Mouse (Mus musculus) G1E (cell line): ENCODE data around the gene Tmbim7. TPM values are rescaled to one million over a fixed set of nuclear protein-coding genes. Genes with fewer than 3 reads are reported as not detected.
A peak's percentile ranks its signal among the peaks of the same experiment; 100 is the strongest.

Experiments
- ATAC-seq: 2 replicates; pipeline ENCODE4 v1.8.0; 2016; ENCODE audit warnings: mild to moderate bottlenecking; ENCODE audit not compliant: insufficient number of reproducible peaks, poor library complexity, low FRiP score, severe bottlenecking; ENCODE audit errors: extremely low read depth
- DNase-seq: peaks from one replicate; pipeline ENCODE4 v3.0.0; 2012; ENCODE audit warnings: low spot score
- H3K27me3 ChIP-seq: 2 replicates; pipeline ENCODE4 v1.6.1; 2012; ENCODE audit warnings: mild to moderate bottlenecking, low read length, inconsistent platforms; ENCODE audit not compliant: insufficient read depth
- H3K36me3 ChIP-seq: replicated peaks from 2 replicates; pipeline ENCODE3; 2012; ENCODE audit warnings: mild to moderate bottlenecking, inconsistent platforms
- H3K4me1 ChIP-seq: 2 replicates; pipeline ENCODE4 v1.6.1; 2012; ENCODE audit warnings: low read depth, low read length, inconsistent platforms, mixed read lengths; ENCODE audit not compliant: insufficient read depth
- H3K4me3 ChIP-seq: 2 replicates; pipeline ENCODE4 v1.5.1; 2012; ENCODE audit warnings: low read depth, mild to moderate bottlenecking, inconsistent platforms, low read length, moderate library complexity, mixed read lengths
- H3K9me3 ChIP-seq: replicated peaks from 2 replicates; pipeline ENCODE4 v1.6.1; 2012; ENCODE audit warnings: inconsistent platforms
- CTCF ChIP-seq: IDR thresholded peaks from 2 replicates; pipeline ENCODE4 v1.5.1; 2012; ENCODE audit warnings: low read depth, low read length, inconsistent platforms, mixed read lengths
- GATA1 ChIP-seq: IDR thresholded peaks from 2 replicates; pipeline ENCODE4 v1.6.1; 2012; ENCODE audit warnings: borderline replicate concordance, low read length, inconsistent platforms, mixed read lengths
- GATA2 ChIP-seq: IDR thresholded peaks from 2 replicates; pipeline ENCODE4 v1.6.1; 2012; ENCODE audit warnings: low read depth, low read length, inconsistent platforms, borderline replicate concordance
- POLR2AphosphoS5 ChIP-seq: IDR thresholded peaks from 2 replicates; pipeline ENCODE4 v1.6.1; 2012; ENCODE audit warnings: low read depth, low read length, inconsistent platforms; ENCODE audit not compliant: insufficient replicate concordance
- TAL1 ChIP-seq: conservative IDR thresholded peaks from 2 replicates; pipeline ENCODE4 v1.6.1; 2012; ENCODE audit warnings: low read depth, low read length, inconsistent platforms, mixed read lengths
- polyA plus RNA-seq: library from polyadenylated mRNA; stranded (reverse); fragments of >175 nt; gene quantifications from 2 replicates; pipeline ENCODE4 v1.2.3, GENCODE M21; 2012
- total RNA-seq, 2 experiments: library from RNA; stranded (forward) in 1 of 2; stranded (reverse) in 1 of 2; fragments of 200-1000 nt in 1 of 2; fragments of >200 nt in 1 of 2; fragmentation: Nextera tagmentation in 1 of 2; gene quantifications; 2 replicates each; pipeline ENCODE4 v1.2.3; 2014 to 2017

Tmbim7 gene
- total and polyA plus RNA-seq, 3 experiments: not detected

DNA sequence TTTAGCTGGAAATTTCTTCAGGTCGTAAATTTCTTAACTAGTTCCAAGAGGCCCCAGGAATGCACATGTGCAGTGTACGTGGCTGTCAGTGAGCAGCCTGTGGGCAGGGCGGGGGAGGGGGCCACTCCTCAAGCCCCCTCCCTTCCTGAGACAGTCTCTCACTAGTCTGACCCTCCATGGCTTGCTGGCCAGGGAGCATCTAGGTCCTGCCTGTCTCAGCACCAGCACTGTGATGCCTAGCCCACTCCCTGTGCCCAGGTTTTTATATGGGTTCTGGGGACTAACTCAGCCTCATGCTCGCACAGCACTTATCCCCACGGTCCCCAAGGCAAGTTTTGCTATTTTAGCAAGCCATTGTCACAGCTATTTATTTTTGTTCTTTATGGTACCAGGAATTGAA, 18.7 kb upstream of the Tmbim7 start:
- Histone ChIP-seq H3K4me1 (peaks cover 18% of the 10 kb centered on the region), H3K36me3 (peaks cover 67% of the 10 kb centered on the region), H3K9me3 (no peaks in the 10 kb centered on the region), H3K27me3 (no peaks in the 10 kb centered on the region), H3K4me3 (no peak overlapping the region)
- TF ChIP-seq GATA2: no peak
- no peak for TF ChIP-seq GATA1
- no peak for TF ChIP-seq POLR2AphosphoS5
- no peak for TF ChIP-seq CTCF
- no peak for TF ChIP-seq TAL1
- DNase-seq (no peak), ATAC-seq (no peak)

DNA sequence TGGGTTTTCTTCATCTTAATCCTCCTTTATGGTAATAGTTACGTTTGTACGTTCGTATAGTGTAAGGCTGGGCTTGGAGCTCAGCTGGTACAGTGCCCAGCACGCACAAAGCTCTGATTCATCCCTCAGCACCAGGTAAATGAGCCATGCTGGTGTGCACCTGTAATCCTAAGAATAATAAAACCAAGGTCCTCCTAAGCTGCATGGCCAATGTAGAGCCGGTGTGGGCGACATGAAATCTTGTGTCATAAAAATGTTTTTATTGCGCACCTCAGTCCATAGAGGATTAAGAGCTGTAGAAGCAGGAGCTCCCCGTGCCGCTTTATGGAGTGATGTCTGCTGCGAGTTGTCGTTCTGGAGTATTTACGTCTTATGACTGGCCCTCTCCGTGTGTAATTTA, 17.7 kb upstream of the Tmbim7 start:
- no peak for DNase-seq
- Histone ChIP-seq H3K27me3 (no peaks in the 10 kb centered on the region), H3K4me3 (no peak overlapping the region), H3K9me3 (no peaks in the 10 kb centered on the region), H3K36me3 (peaks cover 66% of the 10 kb centered on the region), H3K4me1 (peaks cover 18% of the 10 kb centered on the region)
- TF ChIP-seq GATA1 (no peak), TAL1 (no peak), CTCF (no peak), POLR2AphosphoS5 (no peak), GATA2 (no peak)
- ATAC-seq: no peak

DNA sequence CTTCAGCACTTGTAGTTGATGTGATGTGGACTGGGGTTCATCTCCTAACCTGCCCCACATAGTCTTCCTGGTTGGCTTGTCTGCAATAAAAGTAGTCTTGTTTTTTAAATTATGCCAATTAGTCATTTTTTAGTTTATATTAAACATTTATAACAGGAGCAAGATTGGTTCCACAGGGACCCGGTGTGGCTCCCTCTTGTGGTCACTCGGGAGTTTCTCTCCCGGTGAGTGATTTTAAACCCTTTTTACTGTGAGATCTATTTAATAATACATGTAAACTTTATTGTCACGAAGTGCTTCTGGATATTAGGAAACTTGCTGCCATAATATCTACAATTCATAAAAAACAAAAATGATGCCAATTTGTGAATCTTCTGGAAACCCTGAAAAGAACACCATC, 17.0 kb upstream of the Tmbim7 start:
- TF ChIP-seq GATA1 (no peak), CTCF (peak; percentile 46; the same call in 1 of the 2 replicates), POLR2AphosphoS5 (no peak), GATA2 (no peak), TAL1 (no peak)
- H3K4me1 ChIP-seq: peaks cover 18% of the 10 kb centered on the region
- DNase-seq (no peak), ATAC-seq (no peak)
- peaks cover 65% of the 10 kb centered on the region for H3K36me3 ChIP-seq
- H3K27me3 ChIP-seq: no peaks in the 10 kb centered on the region
- H3K9me3 ChIP-seq: no peaks in the 10 kb centered on the region
- H3K4me3 ChIP-seq: no peak overlapping the region

DNA sequence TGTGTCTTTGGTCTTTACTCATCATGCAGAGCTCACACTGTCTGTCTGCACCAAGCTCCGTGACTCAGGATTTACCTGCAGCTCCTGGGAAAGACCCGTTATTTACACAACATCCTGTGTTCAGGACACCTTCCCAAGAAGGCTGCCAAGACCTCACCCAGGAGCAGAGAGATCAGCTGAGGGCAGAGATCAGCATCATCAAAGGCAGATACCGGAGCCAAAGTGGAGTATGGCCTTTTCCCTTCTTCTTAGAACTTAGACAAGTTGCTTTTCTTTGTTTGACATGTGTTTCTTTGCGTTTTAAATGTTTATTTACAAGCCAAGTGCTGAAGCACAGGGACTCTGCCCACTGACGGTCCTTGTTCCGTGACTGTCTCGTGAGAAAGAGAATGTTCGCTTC, 15.7 kb upstream of the Tmbim7 start:
- no peak overlapping the region for H3K4me3 ChIP-seq
- TF ChIP-seq CTCF: no peak
- TF ChIP-seq GATA2: no peak
- no peak for TF ChIP-seq TAL1
- TF ChIP-seq GATA1: no peak
- no peak for TF ChIP-seq POLR2AphosphoS5
- DNase-seq: no peak
- peaks cover 60% of the 10 kb centered on the region for H3K36me3 ChIP-seq
- ATAC-seq: no peak
- no peaks in the 10 kb centered on the region for H3K27me3 ChIP-seq
- H3K9me3 ChIP-seq: no peaks in the 10 kb centered on the region
- H3K4me1 ChIP-seq: peaks cover 16% of the 10 kb centered on the region

DNA sequence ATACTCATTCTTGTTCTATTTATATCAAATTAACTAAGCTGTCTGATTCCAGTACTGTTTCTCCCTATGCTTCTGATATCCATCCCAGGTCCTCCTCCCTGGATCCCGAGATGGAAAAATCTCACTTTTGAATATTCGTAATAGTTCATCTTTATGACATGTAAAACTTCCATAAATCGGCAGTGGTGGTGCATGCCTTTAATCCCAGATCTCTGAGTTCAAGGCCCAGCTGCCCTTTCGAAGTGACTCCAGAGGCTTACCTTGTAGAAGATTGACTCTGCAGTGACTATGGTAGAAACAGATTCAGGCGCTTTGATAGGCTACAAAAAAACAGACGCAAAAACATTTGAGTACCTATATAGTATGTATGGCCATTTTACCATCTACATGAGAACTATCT, 6.4 kb upstream of the Tmbim7 start:
- TF ChIP-seq CTCF: no peak
- no peak for TF ChIP-seq GATA1
- no peak for TF ChIP-seq TAL1
- no peak for TF ChIP-seq POLR2AphosphoS5
- TF ChIP-seq GATA2: no peak

DNA sequence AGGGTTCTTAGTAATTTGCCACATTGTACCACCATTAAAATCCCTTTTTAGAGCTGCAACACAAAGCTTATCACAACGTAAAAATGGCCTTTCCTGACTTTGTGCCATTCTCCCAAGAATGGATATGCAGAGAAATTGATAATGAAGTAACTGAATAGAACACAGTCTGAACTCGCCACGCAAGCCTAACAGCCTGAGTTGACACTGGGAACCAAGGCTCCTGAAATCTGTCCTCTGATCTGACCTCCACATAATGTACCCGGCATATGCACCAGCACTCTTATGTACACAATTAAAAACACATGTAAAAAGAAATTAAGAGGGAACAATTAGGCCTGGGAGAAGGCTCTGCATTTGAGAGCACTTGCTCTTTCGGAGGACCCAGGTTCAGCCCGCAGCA, 5.7 kb upstream of the Tmbim7 start:
- Histone ChIP-seq H3K4me3 (peak overlapping the region; percentile 19; the same call in 1 of the 2 replicates), H3K36me3 (peaks cover 47% of the 10 kb centered on the region), H3K27me3 (no peaks in the 10 kb centered on the region), H3K9me3 (no peaks in the 10 kb centered on the region), H3K4me1 (peaks cover 26% of the 10 kb centered on the region)
- no peak for TF ChIP-seq GATA1
- no peak for TF ChIP-seq TAL1
- DNase-seq: no peak
- no peak for ATAC-seq

More for the DNA sequence above, 6.4 kb upstream of the Tmbim7 start:
- H3K4me1 ChIP-seq: peaks cover 21% of the 10 kb centered on the region
- H3K27me3 ChIP-seq: no peaks in the 10 kb centered on the region
- DNase-seq: no peak
- ATAC-seq: no peak
- H3K36me3 ChIP-seq: peaks cover 49% of the 10 kb centered on the region
- no peak overlapping the region for H3K4me3 ChIP-seq
- no peaks in the 10 kb centered on the region for H3K9me3 ChIP-seq

DNA sequence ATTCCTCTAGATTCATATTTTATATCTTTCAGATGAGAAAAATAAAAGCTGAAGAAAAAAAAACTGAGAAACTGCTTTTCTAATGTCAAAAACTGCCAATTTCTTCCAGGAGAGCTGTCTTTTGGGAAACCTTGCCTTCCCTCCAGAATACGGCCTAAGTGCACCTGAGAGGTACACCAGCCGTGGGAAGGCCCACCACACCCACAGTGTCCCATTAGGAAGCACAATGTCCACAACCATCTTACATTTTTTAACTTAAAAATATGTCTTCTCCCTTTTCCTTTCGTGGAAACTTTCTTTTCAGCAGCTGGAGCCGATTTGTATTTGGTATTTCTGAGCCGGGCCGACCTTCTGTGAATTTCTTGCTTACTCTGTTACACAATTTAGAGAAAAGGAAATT, 4.4 kb upstream of the Tmbim7 start:
- Histone ChIP-seq H3K4me3 (peak overlapping the region; percentile 94), H3K36me3 (peaks cover 37% of the 10 kb centered on the region), H3K9me3 (no peaks in the 10 kb centered on the region), H3K27me3 (no peaks in the 10 kb centered on the region), H3K4me1 (peaks cover 34% of the 10 kb centered on the region)
- ATAC-seq (no peak), DNase-seq (no peak)
- TF ChIP-seq GATA1 (no peak), GATA2 (no peak), TAL1 (no peak), POLR2AphosphoS5 (no peak), CTCF (no peak)
